Mouse (Mus musculus) heart, postnatal 0 days (tissue): ENCODE data around the gene Scd4. TPM values are rescaled to one million over a fixed set of nuclear protein-coding genes. Genes with fewer than 3 reads are reported as not detected.

ENCODE experiments used
- ATAC-seq: fragments of 200-750 bp; cut with Nextera tagmentation; 2 replicates; pipeline ENCODE4 v1.8.0; 2017; ENCODE audit warnings: low read depth, moderate number of reproducible peaks, moderate library complexity; ENCODE audit not compliant: insufficient read depth
- DNase-seq: peaks from one replicate; pipeline ENCODE4 v3.0.0-alpha.2; 2016; ENCODE audit warnings: low spot score
- H3K27ac ChIP-seq: fragments of 300-500 bp; sonication (generic); 2 replicates; pipeline ENCODE4 v1.5.1; 2014; ENCODE audit warnings: low read depth, mild to moderate bottlenecking
- H3K27me3 ChIP-seq: fragments of 300-500 bp; sonication (generic); 2 replicates; pipeline ENCODE4 v1.6.1; 2014; ENCODE audit warnings: low read length, mixed read lengths; ENCODE audit not compliant: control insufficient read depth, insufficient read depth
- H3K36me3 ChIP-seq: fragments of 300-500 bp; sonication (generic); replicated peaks from 2 replicates; pipeline ENCODE4 v1.6.1; 2014; ENCODE audit warnings: low read length, mixed read lengths; ENCODE audit not compliant: control insufficient read depth, insufficient read depth
- H3K4me1 ChIP-seq: fragments of 300-500 bp; sonication (generic); 2 replicates; pipeline ENCODE4 v1.6.1; 2014; ENCODE audit warnings: antibody characterized with exemption; ENCODE audit not compliant: control insufficient read depth, insufficient read depth
- H3K4me2 ChIP-seq: fragments of 300-500 bp; sonication (generic); 2 replicates; pipeline ENCODE4 v1.6.1; 2014; ENCODE audit warnings: low read depth, mild to moderate bottlenecking, low read length, moderate library complexity
- H3K4me3 ChIP-seq: fragments of 300-500 bp; sonication (generic); 2 replicates; pipeline ENCODE4 v1.5.1; 2014; ENCODE audit warnings: low read depth, low read length
- H3K9ac ChIP-seq: fragments of 300-500 bp; sonication (generic); replicated peaks from 2 replicates; pipeline ENCODE4 v1.6.1; 2014; ENCODE audit warnings: low read depth, low read length, mixed read lengths
- H3K9me3 ChIP-seq: fragments of 300-500 bp; sonication (generic); replicated peaks from 2 replicates; pipeline ENCODE4 v1.6.1; 2016; ENCODE audit warnings: low read length; ENCODE audit not compliant: control insufficient read depth
- CTCF ChIP-seq: IDR thresholded peaks from 2 replicates; pipeline ENCODE4 v1.5.1; 2016; ENCODE audit warnings: antibody characterized with exemption, control low read depth, low read depth
- EP300 ChIP-seq: IDR thresholded peaks from 2 replicates; pipeline ENCODE4 v1.6.1; 2016; ENCODE audit warnings: antibody characterized with exemption, low read depth
- WGBS: fragments of 180-500 bp; shearing (Covaris S2); extraction: QIAGEN DNeasy Blood & Tissue Kit; methylation state at CpG from one replicate; pipeline ENCODE4 v1.1.7; 2014; 5-methylcytosine and 5-hydroxymethylcytosine counted together
- polyA plus RNA-seq: library from polyadenylated mRNA; unstranded; fragments of >200 nt; fragmentation: Nextera tagmentation; extraction: Ambion mirVana; gene quantifications from 2 replicates; pipeline ENCODE4 v1.2.1, GENCODE M21; 2015
- total RNA-seq: library from RNA; depleted of rRNA; stranded (reverse); fragments of >200 nt; gene quantifications from 2 replicates; pipeline ENCODE4 v1.2.3, GENCODE M21; 2014; ENCODE audit warnings: low replicate concordance

Scd4 gene
- total and polyA plus RNA-seq, 2 experiments from 2014 or later, result 37.4 to 38.2 TPM

DNA sequence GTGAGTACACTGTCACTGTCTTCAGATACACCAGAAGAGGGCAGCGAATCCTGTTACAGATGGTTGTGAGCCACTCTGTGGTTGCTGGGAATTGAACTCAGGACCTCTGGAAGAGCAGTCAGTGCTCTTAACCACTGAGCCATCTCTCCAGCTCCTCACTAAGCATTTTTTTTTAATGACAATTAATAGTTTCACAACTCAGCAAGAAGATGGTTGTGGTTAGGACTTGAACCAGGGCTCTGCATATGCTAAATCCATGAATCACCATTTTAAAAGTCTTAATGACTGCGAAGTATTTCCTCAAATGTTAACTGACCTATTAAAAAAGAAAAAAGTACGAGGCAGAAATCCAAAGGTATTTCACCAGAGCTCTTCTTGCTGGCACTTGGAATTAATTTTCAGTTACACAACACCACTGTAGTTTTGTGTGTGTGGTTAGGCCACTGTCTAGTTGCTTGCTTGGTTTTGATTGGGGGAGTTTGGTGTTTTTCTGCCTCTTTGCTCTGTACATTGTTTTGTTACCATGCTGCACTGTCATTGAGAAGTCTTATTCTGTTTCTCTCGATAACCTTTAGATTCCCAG is 54.3 kb downstream of the Scd4 start:
- no peak for TF ChIP-seq CTCF
- no peak for TF ChIP-seq EP300

DNA sequence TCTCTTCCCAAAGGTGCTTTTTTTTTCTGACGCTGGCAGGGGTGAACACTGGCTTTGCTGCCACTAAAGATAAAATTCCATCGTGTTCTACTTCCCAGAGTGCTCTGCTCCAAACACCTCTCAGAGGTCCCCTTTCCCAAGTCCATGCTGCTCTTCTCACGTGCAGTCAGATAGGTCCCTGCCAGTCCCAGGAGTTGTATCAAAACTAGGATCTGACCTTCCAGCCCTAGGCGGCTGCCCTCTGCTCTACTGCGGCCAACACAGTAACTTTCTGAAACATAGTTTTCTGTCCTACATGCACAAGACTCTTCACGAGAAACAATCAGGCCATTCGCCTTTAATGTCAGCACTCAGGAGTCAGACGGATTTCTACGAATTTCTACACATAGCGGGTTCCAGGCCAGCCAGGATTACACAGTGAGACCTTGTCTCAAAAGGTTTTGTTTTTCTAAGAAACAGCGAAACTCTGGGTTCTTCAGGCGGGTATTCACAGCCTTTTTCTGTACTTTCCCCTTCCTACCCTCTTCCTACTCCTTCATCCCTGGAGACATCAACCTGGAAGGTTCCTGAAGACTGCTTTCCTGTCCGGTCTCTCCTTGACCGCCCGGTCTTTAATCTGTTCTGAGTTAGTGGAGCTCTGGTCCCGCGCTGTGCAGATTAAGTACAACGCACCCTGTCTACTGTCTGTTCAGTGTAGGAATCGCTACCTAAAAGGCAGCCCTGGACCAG is 55.0 kb downstream of the Scd4 start:
- no peaks in the 10 kb centered on the region for H3K36me3 ChIP-seq
- 12% methylated on average over 19 of the region's 19 CpGs for WGBS
- H3K4me2 ChIP-seq, result peak overlapping the region; percentile 63
- H3K4me3 ChIP-seq, result peak overlapping the region; percentile 50
- no peak overlapping the region; the same call in 1 of the 2 replicates for H3K9ac ChIP-seq
- peak overlapping the region; percentile 83 for H3K27ac ChIP-seq
- H3K27me3 ChIP-seq, result no peaks in the 10 kb centered on the region
- ATAC-seq (no peak; the same call in 1 of the 2 replicates), DNase-seq (peak; percentile 12)
- peaks cover 15% of the 10 kb centered on the region for H3K4me1 ChIP-seq
- H3K9me3 ChIP-seq, result no peaks in the 10 kb centered on the region
- TF ChIP-seq EP300, result no peak
- TF ChIP-seq CTCF, result no peak

More for the DNA sequence above, 54.3 kb downstream of the Scd4 start:
- Histone ChIP-seq H3K4me3 (no peak overlapping the region), H3K4me1 (peaks cover 15% of the 10 kb centered on the region), H3K27ac (peak overlapping the region; percentile 83; the same call in 1 of the 2 replicates), H3K9me3 (no peaks in the 10 kb centered on the region), H3K4me2 (no peak overlapping the region), H3K9ac (no peak overlapping the region), H3K36me3 (no peaks in the 10 kb centered on the region), H3K27me3 (no peaks in the 10 kb centered on the region)
- DNase-seq (no peak), ATAC-seq (no peak)
- 82% methylated on average over 4 of the region's 4 CpGs for WGBS

DNA sequence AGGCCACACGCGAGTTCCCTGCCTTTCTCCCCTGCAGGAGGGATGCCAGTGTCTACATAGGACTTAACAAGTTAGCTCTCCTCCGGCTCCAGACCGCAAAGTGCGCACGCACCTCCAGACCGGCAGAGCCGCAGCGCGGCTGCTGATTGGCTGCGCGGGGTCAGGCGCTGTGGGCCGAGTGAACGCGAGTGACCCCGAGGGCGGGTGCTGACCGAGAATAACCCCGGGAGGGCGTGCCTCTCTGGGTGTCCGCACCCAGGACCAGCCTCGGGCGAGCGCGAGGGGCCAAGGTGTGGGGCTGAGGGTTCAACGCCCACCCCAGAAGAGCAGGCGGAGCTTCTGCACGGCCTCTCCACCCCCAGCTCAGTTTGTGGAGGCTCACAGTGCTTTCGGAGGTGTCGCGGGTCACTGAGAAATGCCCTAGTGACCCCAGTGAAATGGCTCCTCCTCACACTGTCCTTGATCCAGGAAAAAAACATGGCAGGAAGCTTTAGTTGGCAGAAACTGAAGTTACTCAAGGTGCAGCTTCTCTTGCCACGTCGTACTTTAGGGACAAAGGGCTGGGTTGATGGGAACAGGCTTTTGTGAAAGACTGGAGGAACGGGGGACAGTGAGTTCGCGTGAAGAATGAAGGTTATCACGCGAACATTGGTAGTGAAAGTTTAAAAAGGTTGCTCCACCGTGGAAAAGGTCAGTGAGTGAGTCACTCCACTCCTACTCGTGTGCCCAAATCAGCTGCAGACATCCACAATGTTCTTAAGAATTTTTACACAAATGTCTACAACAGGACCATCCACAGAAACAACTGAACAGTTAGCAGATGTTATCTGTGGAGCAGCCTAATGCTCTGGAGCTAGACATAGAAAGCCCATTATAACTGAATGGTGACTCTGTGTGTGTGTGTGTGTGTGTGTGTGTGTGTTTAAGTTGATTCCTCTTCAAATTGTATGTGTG is 55.9 kb downstream of the Scd4 start:
- peak overlapping the region; percentile 83 for H3K27ac ChIP-seq
- peak; percentile 97 for ATAC-seq
- H3K9ac ChIP-seq, result no peak overlapping the region; the same call in 1 of the 2 replicates
- peaks cover 15% of the 10 kb centered on the region for H3K4me1 ChIP-seq
- DNase-seq, result peak; percentile 94
- 5% methylated on average over 41 of the region's 41 CpGs for WGBS
- H3K4me2 ChIP-seq, result peak overlapping the region; percentile 63
- no peaks in the 10 kb centered on the region for H3K27me3 ChIP-seq
- TF ChIP-seq CTCF (no peak), EP300 (no peak)
- H3K9me3 ChIP-seq, result no peaks in the 10 kb centered on the region
- peak overlapping the region; percentile 50 for H3K4me3 ChIP-seq
- no peaks in the 10 kb centered on the region for H3K36me3 ChIP-seq

DNA sequence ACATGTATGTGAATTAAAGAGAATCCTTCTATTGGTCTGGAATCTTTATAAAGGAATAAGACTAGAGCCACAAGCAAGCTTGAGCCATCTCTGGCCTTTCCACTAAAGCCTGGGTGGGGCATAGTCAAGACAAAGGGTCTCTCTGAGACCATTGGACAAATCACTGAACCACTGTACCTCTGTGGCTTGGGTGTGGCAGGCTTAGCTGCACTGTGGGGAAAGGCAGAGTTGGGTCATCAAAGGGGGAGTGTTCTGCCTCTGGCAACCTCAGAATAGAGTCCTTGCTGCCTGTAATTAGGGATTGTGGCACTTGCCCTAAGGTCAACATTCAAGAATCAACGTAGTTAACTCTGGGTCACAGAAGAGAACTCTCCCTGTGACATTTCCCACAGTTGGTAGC is 56.6 kb downstream of the Scd4 start:
- Histone ChIP-seq H3K9me3 (no peaks in the 10 kb centered on the region), H3K4me3 (no peak overlapping the region), H3K4me2 (no peak overlapping the region), H3K4me1 (peaks cover 15% of the 10 kb centered on the region), H3K27me3 (no peaks in the 10 kb centered on the region), H3K9ac (no peak overlapping the region), H3K27ac (0 out of 2 replicates have a peak overlapping the region, but pooled peaks have one; percentile 83), H3K36me3 (no peaks in the 10 kb centered on the region)
- ATAC-seq, result no peak
- no peak for TF ChIP-seq EP300
- TF ChIP-seq CTCF, result no peak
- DNase-seq, result no peak
- WGBS, result 73% methylated on average over 1 of the region's 1 CpGs

DNA sequence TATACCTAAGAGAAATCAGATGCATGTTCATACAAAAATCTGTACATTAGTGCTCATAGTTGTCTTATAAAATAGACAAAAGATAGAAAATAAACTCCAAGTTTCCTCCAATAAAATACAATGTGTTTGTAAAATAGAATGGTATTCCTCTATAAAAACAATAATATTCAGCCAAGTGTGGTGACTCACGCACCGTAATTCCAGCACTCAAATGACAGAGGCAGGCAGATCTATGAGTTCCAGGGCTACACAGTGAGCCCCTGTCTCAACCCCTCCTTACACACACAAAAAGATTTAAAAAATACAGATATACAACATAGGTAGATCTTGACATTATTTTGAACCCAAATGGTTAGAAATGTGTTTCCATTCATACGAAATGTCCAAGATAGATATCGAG is 59.0 kb downstream of the Scd4 start:
- DNase-seq (no peak), ATAC-seq (no peak)
- Histone ChIP-seq H3K36me3 (no peaks in the 10 kb centered on the region), H3K27ac (no peak overlapping the region), H3K4me2 (no peak overlapping the region), H3K9ac (no peak overlapping the region), H3K4me3 (no peak overlapping the region), H3K27me3 (no peaks in the 10 kb centered on the region), H3K9me3 (no peaks in the 10 kb centered on the region), H3K4me1 (peaks cover 15% of the 10 kb centered on the region)
- WGBS, result 86% methylated on average over 4 of the region's 4 CpGs
- TF ChIP-seq CTCF (no peak), EP300 (no peak)
